Mouse (Mus musculus): ENCODE measurements around the gene Sgk1.
A peak's percentile ranks its signal among the peaks of the same experiment; 100 is the strongest.

Sgk1 gene

GRCm38 (mm10) chr10:21882184-21883081, at the start of gene Sgk1:
Sgk1 (plus strand) TSS chr10:21882184.
- DNase-seq (ENCODE audit: low spot score): peak; percentile 9

GRCm38 (mm10) chr10:21832282-21832681, 49.7 kb upstream of the Sgk1 start:
- no peak for DNase-seq (ENCODE audit: low spot score)

GRCm38 (mm10) chr10:21833757-21834156, 48.2 kb upstream of the Sgk1 start:
- no peak for DNase-seq (ENCODE audit: low spot score)

- no peak for DNase-seq (ENCODE audit: low spot score)
Observed at GRCm38 (mm10) chr10:21835077-21835476, 46.9 kb upstream of the Sgk1 start.

- DNase-seq (ENCODE audit: low spot score): no peak
Observed at GRCm38 (mm10) chr10:21839248-21840155, 42.5 kb upstream of the Sgk1 start.

GRCm38 (mm10) chr10:21843326-21843725, 38.7 kb upstream of the Sgk1 start:
- no peak for DNase-seq (ENCODE audit: low spot score)

- DNase-seq (ENCODE audit: low spot score): no peak
Observed at GRCm38 (mm10) chr10:21843861-21844260, 38.1 kb upstream of the Sgk1 start.

GRCm38 (mm10) chr10:21844391-21844790, 37.6 kb upstream of the Sgk1 start:
- DNase-seq (ENCODE audit: low spot score): no peak

GRCm38 (mm10) chr10:21845601-21846282, 36.2 kb upstream of the Sgk1 start:
- no peak for DNase-seq (ENCODE audit: low spot score)

GRCm38 (mm10) chr10:21846366-21846765, 35.6 kb upstream of the Sgk1 start:
- DNase-seq (ENCODE audit: low spot score): no peak

- no peak for DNase-seq (ENCODE audit: low spot score)
Observed at GRCm38 (mm10) chr10:21847026-21847820, 34.8 kb upstream of the Sgk1 start.

- DNase-seq (ENCODE audit: low spot score): no peak
Observed at GRCm38 (mm10) chr10:21847931-21848670, 33.9 kb upstream of the Sgk1 start.

- no peak for DNase-seq (ENCODE audit: low spot score)
Observed at GRCm38 (mm10) chr10:21849251-21849650, 32.7 kb upstream of the Sgk1 start.

- DNase-seq (ENCODE audit: low spot score): no peak
Observed at GRCm38 (mm10) chr10:21850330-21850729, 31.7 kb upstream of the Sgk1 start.

- no peak for DNase-seq (ENCODE audit: low spot score)
Observed at GRCm38 (mm10) chr10:21853122-21853521, 28.9 kb upstream of the Sgk1 start.

GRCm38 (mm10) chr10:21853566-21854328, 28.2 kb upstream of the Sgk1 start:
- no peak for DNase-seq (ENCODE audit: low spot score)

GRCm38 (mm10) chr10:21855338-21855737, 26.6 kb upstream of the Sgk1 start:
- DNase-seq (ENCODE audit: low spot score): no peak

- no peak for DNase-seq (ENCODE audit: low spot score)
Observed at GRCm38 (mm10) chr10:21857676-21858075, 24.3 kb upstream of the Sgk1 start.

- DNase-seq (ENCODE audit: low spot score): no peak
Observed at GRCm38 (mm10) chr10:21858437-21858974, 23.5 kb upstream of the Sgk1 start.

- DNase-seq (ENCODE audit: low spot score): peak; percentile 11
Observed at GRCm38 (mm10) chr10:21866504-21866903, 15.5 kb upstream of the Sgk1 start.
